Mouse (Mus musculus) olfactory bulb, adult 2 months (tissue): Measurements from ENCODE around the gene Atoh8.

Experiments
- CTCF ChIP-seq: fragments of 200-500 bp; IDR thresholded peaks from 2 replicates; pipeline ENCODE4 v1.5.1; 2012; ENCODE audit warnings: low read depth, mild to moderate bottlenecking, low read length, moderate library complexity; ENCODE audit not compliant: insufficient read depth
- POLR2A ChIP-seq: fragments of 200-500 bp; IDR thresholded peaks from 2 replicates; pipeline ENCODE4 v1.6.1; 2012; ENCODE audit warnings: mild to moderate bottlenecking, low read depth, low read length, moderate library complexity; ENCODE audit not compliant: insufficient read depth

- TF ChIP-seq CTCF (no peak), POLR2A (no peak)
Observed at GRCm38 (mm10) chr6:72255294-72255693, 19.9 kb upstream of the Atoh8 start.
